Mouse (Mus musculus): Measurements from ENCODE around the gene Ebf3.

- TF ChIP-seq POLR2A (IDR thresholded peaks at IDR 0.05; ENCODE audit: extremely low read depth, insufficient read depth, low read length) (no peak), CTCF (IDR thresholded peaks at IDR 0.05; ENCODE audit: low read depth, low read length) (no peak)
These were observed 19.7 kb upstream of the Ebf3 start for GRCm38 (mm10) chr7:137333951-137334350.

Measured in liver, adult 2 months (tissue).